Mouse (Mus musculus): ENCODE measurements at regions not wholly inside any gene's neighbourhood (a gene's known extent, or its start where the extent isn't known, plus 50 kb on each side); places are given as distances from the start of the nearest gene placed in this dataset.
A peak's percentile ranks its signal among the peaks of the same experiment; 100 is the strongest.

- peak; percentile 56 to 75 for DNase-seq
Observed at GRCm38 (mm10) chr7:62924585-62925331, 101.3 kb upstream of the A26c2 start.

- DNase-seq = peak; percentile 52 to 73
Observed at GRCm38 (mm10) chr7:62922246-62922645, 98.8 kb upstream of the A26c2 start.

- peak; percentile 9 to 45 for DNase-seq
Observed at GRCm38 (mm10) chr7:62894337-62894736, 70.9 kb upstream of the A26c2 start.

GRCm38 (mm10) chr7:62877033-62877432 lies 53.6 kb upstream of the A26c2 start:
- DNase-seq = peak; percentile 68 to 71

All from cerebellum, postnatal 14 days (tissue).